Mouse (Mus musculus) heart, embryonic 11.5 days (tissue): ENCODE data around the gene Cyb561d2. TPM values are rescaled to one million over a fixed set of nuclear protein-coding genes. Genes with fewer than 3 reads are reported as not detected.
A peak's percentile ranks its signal among the peaks of the same experiment; 100 is the strongest.
"Not testable (repeated sequence)": the region's sequence is repeated elsewhere in the genome, so short reads cannot be mapped to it uniquely, and the experiment has no call there.

Experiments
- ATAC-seq: fragments of 200-750 bp; cut with Nextera tagmentation; replicated peaks from 2 replicates; pipeline ENCODE4 v1.8.0; 2017; ENCODE audit warnings: moderate library complexity; ENCODE audit not compliant: insufficient number of reproducible peaks, low FRiP score, low TSS enrichment
- H3K27ac ChIP-seq: fragments of 300-500 bp; sonication (generic); 2 replicates; pipeline ENCODE4 v1.5.1; 2014; ENCODE audit warnings: mild to moderate bottlenecking, low read depth, low read length
- H3K27me3 ChIP-seq: fragments of 300-500 bp; sonication (generic); 2 replicates; pipeline ENCODE4 v1.6.1; 2014; ENCODE audit warnings: mild to moderate bottlenecking, low read length, mixed read lengths; ENCODE audit not compliant: control insufficient read depth, insufficient read depth
- H3K36me3 ChIP-seq: fragments of 300-500 bp; sonication (generic); 2 replicates; pipeline ENCODE4 v1.6.1; 2014; ENCODE audit warnings: mild to moderate bottlenecking, low read length, moderate library complexity, mixed read lengths; ENCODE audit not compliant: control insufficient read depth, insufficient read depth
- H3K4me1 ChIP-seq: fragments of 300-500 bp; sonication (generic); 2 replicates; pipeline ENCODE4 v1.6.1; 2014; ENCODE audit warnings: low read length; ENCODE audit not compliant: control insufficient read depth, insufficient read depth
- H3K4me2 ChIP-seq: fragments of 300-500 bp; sonication (generic); 2 replicates; pipeline ENCODE4 v1.6.1; 2014; ENCODE audit warnings: mild to moderate bottlenecking, moderate library complexity
- H3K4me3 ChIP-seq: fragments of 300-500 bp; sonication (generic); 2 replicates; pipeline ENCODE4 v1.5.1; 2014; ENCODE audit warnings: low read depth, low read length
- H3K9ac ChIP-seq: fragments of 300-500 bp; sonication (generic); 2 replicates; pipeline ENCODE4 v1.6.1; 2014; ENCODE audit warnings: mild to moderate bottlenecking, low read depth, low read length, moderate library complexity
- H3K9me3 ChIP-seq: fragments of 300-500 bp; sonication (generic); replicated peaks from 2 replicates; pipeline ENCODE4 v1.6.1; 2016; ENCODE audit warnings: low read length; ENCODE audit not compliant: control insufficient read depth
- WGBS: fragments of 180-500 bp; shearing (Covaris S2); extraction: QIAGEN DNeasy Blood & Tissue Kit; methylation state at CpG from one replicate; pipeline ENCODE4 v1.1.7; 2014; ENCODE audit not compliant: insufficient replicate concordance; 5-methylcytosine and 5-hydroxymethylcytosine counted together
- polyA plus RNA-seq: library from polyadenylated mRNA; unstranded; fragments of >200 nt; fragmentation: Nextera tagmentation; extraction: Ambion mirVana; gene quantifications from 2 replicates; pipeline ENCODE4 v1.2.1, GENCODE M21; 2014

Gene Cyb561d2
- polyA plus RNA-seq, 1 experiment from 2014 or later: 16.6 TPM

DNA sequence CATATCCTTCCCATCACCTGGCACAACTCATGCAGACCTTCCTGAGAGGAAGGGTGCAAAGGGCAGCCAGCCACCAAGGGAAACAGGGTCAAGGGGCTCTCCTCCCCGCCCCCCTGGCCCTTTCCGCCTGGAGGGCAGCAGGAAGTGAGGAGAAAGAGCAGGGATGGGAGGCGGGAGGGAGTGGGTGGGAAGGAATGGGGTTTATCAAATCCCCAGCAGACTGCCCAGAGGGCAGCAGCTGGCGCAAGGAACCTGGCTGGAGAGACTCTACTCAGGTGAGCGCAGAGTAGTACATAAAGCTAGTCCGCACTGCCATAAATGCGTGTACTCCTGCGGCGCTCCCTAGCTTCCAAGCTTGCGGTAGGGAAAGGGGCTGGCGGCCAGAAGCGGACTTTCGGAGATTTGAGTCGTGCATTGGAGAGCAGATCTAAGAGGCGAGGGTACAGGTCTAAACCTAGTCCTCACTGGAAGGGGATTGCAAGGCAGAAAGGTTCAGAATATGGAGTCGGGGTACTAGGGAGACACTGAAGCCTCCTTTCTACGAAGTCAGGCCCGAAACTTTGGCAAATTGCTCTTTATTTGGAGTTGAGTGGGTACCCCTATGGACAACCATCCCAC lies 25.8 kb upstream of the Cyb561d2 start, which contains the start of gene Hyal2:
TSS of gene Hyal2 (plus strand) at position 244 of the 618 bp plus-strand sequence.
- peaks cover 46% of the 10 kb centered on the region for H3K4me1 ChIP-seq
- peaks cover 16% of the 10 kb centered on the region for H3K36me3 ChIP-seq
- no peaks in the 10 kb centered on the region for H3K9me3 ChIP-seq
- no peaks in the 10 kb centered on the region for H3K27me3 ChIP-seq
- 9% methylated on average over 18 of the region's 18 CpGs for WGBS
- peak within 1 kb of the TSS; percentile 92 for H3K9ac ChIP-seq
- H3K27ac ChIP-seq: peak within 1 kb of the TSS; percentile 86
- peak within 1 kb of the TSS; percentile 93 for H3K4me2 ChIP-seq
- no peak for ATAC-seq
- H3K4me3 ChIP-seq: peak within 1 kb of the TSS; percentile 85

DNA sequence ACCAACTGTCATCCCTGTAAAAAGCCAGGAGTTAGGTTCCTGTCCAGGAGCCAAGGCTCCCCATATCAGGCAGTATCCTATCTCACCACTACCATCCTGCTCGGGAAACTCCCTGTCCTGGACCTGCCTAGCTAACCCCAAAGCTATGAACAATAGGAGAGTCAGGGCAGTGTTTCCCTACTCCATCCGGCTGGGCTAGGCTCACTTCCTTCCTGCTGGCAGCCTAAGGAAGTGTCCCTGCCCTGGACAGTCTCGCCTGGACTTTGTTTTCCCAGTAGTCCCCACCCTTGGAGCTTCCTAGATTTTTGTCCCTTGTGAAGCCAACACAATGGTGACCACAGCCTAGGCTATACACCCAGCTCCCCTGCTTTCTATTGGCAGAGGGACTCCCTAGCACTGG lies 24.9 kb upstream of the Cyb561d2 start:
- Histone ChIP-seq H3K4me2 (peak overlapping the region; percentile 93), H3K9me3 (no peaks in the 10 kb centered on the region), H3K4me1 (peaks cover 44% of the 10 kb centered on the region), H3K4me3 (peak overlapping the region; percentile 3; the same call in 1 of the 2 replicates), H3K27ac (peak overlapping the region; percentile 86), H3K27me3 (no peaks in the 10 kb centered on the region), H3K36me3 (peaks cover 16% of the 10 kb centered on the region), H3K9ac (no peak overlapping the region)
- ATAC-seq: no peak
- WGBS: 62% methylated on average over 3 of the region's 3 CpGs

GRCm38 (mm10) chr9:107566041-107566709 lies 24.2 kb upstream of the Cyb561d2 start:
- 0 out of 2 replicates have a peak overlapping the region, but pooled peaks have one; percentile 39 for H3K9ac ChIP-seq
- H3K36me3 ChIP-seq: peaks cover 19% of the 10 kb centered on the region
- H3K4me3 ChIP-seq: 0 out of 2 replicates have a peak overlapping the region, but pooled peaks have one; percentile 10
- no peak for ATAC-seq
- WGBS: 49% methylated on average over 15 of the region's 15 CpGs
- H3K27ac ChIP-seq: peak overlapping the region; percentile 86
- H3K9me3 ChIP-seq: no peaks in the 10 kb centered on the region
- H3K27me3 ChIP-seq: no peaks in the 10 kb centered on the region
- H3K4me2 ChIP-seq: peak overlapping the region; percentile 93
- H3K4me1 ChIP-seq: peaks cover 38% of the 10 kb centered on the region

- peaks cover 21% of the 10 kb centered on the region for H3K36me3 ChIP-seq
- H3K27me3 ChIP-seq, H3K9ac ChIP-seq, ATAC-seq, H3K9me3 ChIP-seq, H3K4me3 ChIP-seq: not testable (repeated sequence)
- peaks cover 32% of the 10 kb centered on the region for H3K4me1 ChIP-seq
- 43% methylated on average over 5 of the region's 5 CpGs for WGBS
- H3K27ac ChIP-seq: 0 out of 2 replicates have a peak overlapping the region, but pooled peaks have one; percentile 4
- 0 out of 2 replicates have a peak overlapping the region, but pooled peaks have one; percentile 14 for H3K4me2 ChIP-seq
Measured at GRCm38 (mm10) chr9:107565556-107565955, 23.6 kb upstream of the Cyb561d2 start.

GRCm38 (mm10) chr9:107563029-107563581 lies 21.1 kb upstream of the Cyb561d2 start, which contains the start of gene Tusc2:
Tusc2 (plus strand) TSS chr9:107563255.
- under 1% methylated on average over 46 of the region's 46 CpGs for WGBS
- peak within 1 kb of the TSS; percentile 80 for H3K4me2 ChIP-seq
- H3K4me3 ChIP-seq: peak within 1 kb of the TSS; percentile 90
- H3K36me3 ChIP-seq: peaks cover 30% of the 10 kb centered on the region
- H3K9me3 ChIP-seq: no peaks in the 10 kb centered on the region
- peak within 1 kb of the TSS; percentile 82 for H3K9ac ChIP-seq
- H3K27me3 ChIP-seq: no peaks in the 10 kb centered on the region
- ATAC-seq: peak; percentile 88
- H3K27ac ChIP-seq: peak within 1 kb of the TSS; percentile 63
- peaks cover 23% of the 10 kb centered on the region for H3K4me1 ChIP-seq

- Histone ChIP-seq H3K9me3 (no peaks in the 10 kb centered on the region), H3K27me3 (peaks cover 3% of the 10 kb centered on the region; the same call in 1 of the 2 replicates), H3K4me1 (peaks cover 35% of the 10 kb centered on the region), H3K9ac (peak overlapping the region; percentile 97; the same call in 1 of the 2 replicates), H3K27ac (no peak overlapping the region), H3K36me3 (peaks cover 30% of the 10 kb centered on the region), H3K4me3 (peak overlapping the region; percentile 84), H3K4me2 (peak overlapping the region; percentile 98)
- WGBS: 64% methylated on average over 3 of the region's 3 CpGs
- ATAC-seq: no peak
Measured at GRCm38 (mm10) chr9:107556346-107556745, 14.4 kb upstream of the Cyb561d2 start.

- 32% methylated on average over 2 of the region's 2 CpGs for WGBS
- H3K4me2 ChIP-seq: peak overlapping the region; percentile 98
- H3K9me3 ChIP-seq: no peaks in the 10 kb centered on the region
- H3K36me3 ChIP-seq: peaks cover 25% of the 10 kb centered on the region
- no peak for ATAC-seq
- peaks cover 41% of the 10 kb centered on the region for H3K4me1 ChIP-seq
- peak overlapping the region; percentile 97 for H3K9ac ChIP-seq
- H3K4me3 ChIP-seq: peak overlapping the region; percentile 84
- peaks cover 7% of the 10 kb centered on the region for H3K27me3 ChIP-seq
- peak overlapping the region; percentile 98 for H3K27ac ChIP-seq
Measured at GRCm38 (mm10) chr9:107555701-107556100, 13.7 kb upstream of the Cyb561d2 start.

DNA sequence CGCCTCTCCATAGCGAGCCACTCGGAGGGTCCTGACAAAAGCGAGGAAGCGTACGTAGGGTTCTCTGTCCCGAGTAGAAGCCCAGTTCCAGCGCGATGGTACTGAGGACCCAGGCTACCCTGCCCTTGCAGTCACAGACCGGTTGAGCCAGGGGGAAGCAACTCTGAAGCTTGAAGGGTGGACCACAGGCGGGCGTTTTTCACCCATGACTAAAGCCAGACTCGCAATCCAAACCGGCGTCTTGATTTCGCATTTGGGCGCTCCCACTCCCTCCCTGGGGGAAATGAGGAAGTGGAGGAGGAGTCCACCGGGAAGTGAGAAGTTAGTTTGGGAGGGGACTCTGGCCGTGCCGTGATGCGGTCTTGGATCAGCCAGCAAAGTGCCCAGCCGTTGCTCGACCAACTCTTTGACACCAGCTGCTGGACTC lies 13.1 kb upstream of the Cyb561d2 start:
- peak overlapping the region; percentile 97 for H3K9ac ChIP-seq
- under 1% methylated on average over 23 of the region's 23 CpGs for WGBS
- no peaks in the 10 kb centered on the region for H3K9me3 ChIP-seq
- peak; percentile 22; the same call in 1 of the 2 replicates for ATAC-seq
- peaks cover 43% of the 10 kb centered on the region for H3K4me1 ChIP-seq
- H3K4me3 ChIP-seq: peak overlapping the region; percentile 84
- peaks cover 14% of the 10 kb centered on the region for H3K27me3 ChIP-seq
- H3K36me3 ChIP-seq: peaks cover 22% of the 10 kb centered on the region
- H3K4me2 ChIP-seq: peak overlapping the region; percentile 98
- peak overlapping the region; percentile 98 for H3K27ac ChIP-seq
